Mouse (Mus musculus) kidney, adult 2 months (tissue): ENCODE results near the gene Tab1.

Experiments used
- CTCF ChIP-seq: fragments of 200-500 bp; conservative IDR thresholded peaks from 2 replicates; pipeline ENCODE4 v1.5.1; 2011; ENCODE audit warnings: low read depth, mild to moderate bottlenecking, control low read depth, low read length, moderate library complexity, mixed read lengths; ENCODE audit not compliant: insufficient read depth, insufficient read length
- POLR2A ChIP-seq: fragments of 200-500 bp; IDR thresholded peaks from one replicate; pipeline ENCODE4 v1.6.1; 2011; ENCODE audit warnings: low read depth, low read length, control low read depth

- no peak for TF ChIP-seq CTCF
- TF ChIP-seq POLR2A, result no peak
Measured at GRCm38 (mm10) chr15:80158001-80158706, 25.2 kb downstream of the Tab1 start.
